Mouse (Mus musculus) lung, postnatal 0 days (tissue): Measurements from ENCODE around the gene Ddah1. TPM values are rescaled to one million over a fixed set of nuclear protein-coding genes. Genes with fewer than 3 reads are reported as not detected.
A peak's percentile ranks its signal among the peaks of the same experiment; 100 is the strongest.

ENCODE experiments used
- ATAC-seq: fragments of 200-750 bp; cut with Nextera tagmentation; 2 replicates; pipeline ENCODE4 v1.8.0; 2017; ENCODE audit warnings: moderate library complexity
- DNase-seq: peaks from one replicate; pipeline ENCODE4 v3.0.0-alpha.2; 2016; ENCODE audit warnings: low spot score
- H3K27ac ChIP-seq: fragments of 300-500 bp; sonication (generic); 2 replicates; pipeline ENCODE4 v1.5.1; 2014; ENCODE audit warnings: antibody characterized with exemption, mild to moderate bottlenecking, low read length, mixed read lengths
- H3K27me3 ChIP-seq: fragments of 300-500 bp; sonication (generic); replicated peaks from 2 replicates; pipeline ENCODE4 v1.6.1; 2014; ENCODE audit warnings: low read length, mixed read lengths; ENCODE audit not compliant: insufficient read depth
- H3K36me3 ChIP-seq: fragments of 300-500 bp; sonication (generic); 2 replicates; pipeline ENCODE4 v1.6.1; 2014; ENCODE audit warnings: low read length, mixed read lengths; ENCODE audit not compliant: insufficient read depth
- H3K4me1 ChIP-seq: fragments of 300-500 bp; sonication (generic); 2 replicates; pipeline ENCODE4 v1.6.1; 2014; ENCODE audit warnings: antibody characterized with exemption, low read depth, low read length, mixed read lengths; ENCODE audit not compliant: insufficient read depth
- H3K4me2 ChIP-seq: fragments of 300-500 bp; sonication (generic); replicated peaks from 2 replicates; pipeline ENCODE4 v1.6.1; 2014; ENCODE audit warnings: low read depth, mild to moderate bottlenecking, low read length, moderate library complexity, mixed read lengths
- H3K4me3 ChIP-seq: fragments of 300-500 bp; sonication (generic); 2 replicates; pipeline ENCODE4 v1.5.1; 2014; ENCODE audit warnings: low read depth, low read length
- H3K9ac ChIP-seq: fragments of 300-500 bp; sonication (generic); replicated peaks from 2 replicates; pipeline ENCODE4 v1.6.1; 2014; ENCODE audit warnings: low read depth, mild to moderate bottlenecking
- H3K9me3 ChIP-seq: fragments of 300-500 bp; sonication (generic); 2 replicates; pipeline ENCODE4 v1.6.1; 2016; ENCODE audit warnings: low read length, mixed read lengths
- CTCF ChIP-seq: IDR thresholded peaks from 2 replicates; pipeline ENCODE4 v1.5.1; 2016; ENCODE audit warnings: antibody characterized with exemption, mild to moderate bottlenecking
- EP300 ChIP-seq: IDR thresholded peaks from 2 replicates; pipeline ENCODE4 v1.6.1; 2016; ENCODE audit warnings: antibody characterized with exemption, mild to moderate bottlenecking, control low read depth
- WGBS: fragments of 180-500 bp; shearing (Covaris S2); extraction: QIAGEN DNeasy Blood & Tissue Kit; methylation state at CpG from one replicate; pipeline ENCODE4 v1.1.7; 2014; 5-methylcytosine and 5-hydroxymethylcytosine counted together
- polyA plus RNA-seq: library from polyadenylated mRNA; unstranded; fragments of >200 nt; fragmentation: Nextera tagmentation; extraction: Ambion mirVana; gene quantifications from 2 replicates; pipeline ENCODE4 v1.2.1, GENCODE M21; 2015

Gene Ddah1
- polyA plus RNA-seq, 1 experiment from 2014 or later, result 20.2 TPM

GRCm38 (mm10) chr3:145882076-145882874, 123.8 kb downstream of the Ddah1 start:
- Histone ChIP-seq H3K9ac (no peak overlapping the region), H3K4me2 (no peak overlapping the region), H3K27me3 (no peaks in the 10 kb centered on the region), H3K4me1 (peaks cover 7% of the 10 kb centered on the region; the same call in 1 of the 2 replicates), H3K27ac (no peak overlapping the region), H3K4me3 (no peak overlapping the region), H3K9me3 (no peaks in the 10 kb centered on the region), H3K36me3 (no peaks in the 10 kb centered on the region)
- ATAC-seq (no peak), DNase-seq (no peak)
- TF ChIP-seq CTCF, result no peak
- no peak for TF ChIP-seq EP300
- 82% methylated on average over 15 of the region's 15 CpGs for WGBS

- peaks cover 7% of the 10 kb centered on the region; the same call in 1 of the 2 replicates for H3K4me1 ChIP-seq
- no peaks in the 10 kb centered on the region for H3K9me3 ChIP-seq
- TF ChIP-seq EP300 (no peak), CTCF (no peak)
- H3K9ac ChIP-seq, result no peak overlapping the region
- DNase-seq (no peak), ATAC-seq (no peak)
- H3K4me2 ChIP-seq, result no peak overlapping the region
- 65% methylated on average over 2 of the region's 2 CpGs for WGBS
- H3K27me3 ChIP-seq, result no peaks in the 10 kb centered on the region
- H3K27ac ChIP-seq, result no peak overlapping the region
- no peaks in the 10 kb centered on the region for H3K36me3 ChIP-seq
- no peak overlapping the region for H3K4me3 ChIP-seq
Observed at GRCm38 (mm10) chr3:145883233-145883632, 124.8 kb downstream of the Ddah1 start.

GRCm38 (mm10) chr3:145885376-145885775, 126.9 kb downstream of the Ddah1 start:
- Histone ChIP-seq H3K36me3 (no peaks in the 10 kb centered on the region), H3K9me3 (no peaks in the 10 kb centered on the region), H3K9ac (no peak overlapping the region), H3K27me3 (no peaks in the 10 kb centered on the region), H3K4me1 (peaks cover 7% of the 10 kb centered on the region; the same call in 1 of the 2 replicates), H3K27ac (peak overlapping the region; percentile 43), H3K4me2 (no peak overlapping the region), H3K4me3 (no peak overlapping the region)
- TF ChIP-seq CTCF (no peak), EP300 (no peak)
- DNase-seq (peak; percentile 59), ATAC-seq (peak; percentile 43)
- WGBS, result 64% methylated on average over 4 of the region's 4 CpGs

GRCm38 (mm10) chr3:145885851-145886464, 127.5 kb downstream of the Ddah1 start:
- Histone ChIP-seq H3K4me2 (no peak overlapping the region), H3K4me3 (no peak overlapping the region), H3K27me3 (no peaks in the 10 kb centered on the region), H3K4me1 (peaks cover 7% of the 10 kb centered on the region; the same call in 1 of the 2 replicates), H3K9ac (no peak overlapping the region), H3K9me3 (no peaks in the 10 kb centered on the region), H3K27ac (peak overlapping the region; percentile 43), H3K36me3 (no peaks in the 10 kb centered on the region)
- 18% methylated on average over 5 of the region's 5 CpGs for WGBS
- TF ChIP-seq EP300 (peak; percentile 80), CTCF (no peak)
- DNase-seq (peak; percentile 85), ATAC-seq (peak; percentile 66)

GRCm38 (mm10) chr3:145887430-145887971, 129.0 kb downstream of the Ddah1 start:
- Histone ChIP-seq H3K9ac (no peak overlapping the region), H3K36me3 (no peaks in the 10 kb centered on the region), H3K27ac (no peak overlapping the region), H3K9me3 (no peaks in the 10 kb centered on the region), H3K4me2 (no peak overlapping the region), H3K27me3 (no peaks in the 10 kb centered on the region), H3K4me3 (no peak overlapping the region), H3K4me1 (peaks cover 7% of the 10 kb centered on the region; the same call in 1 of the 2 replicates)
- DNase-seq, result peak; percentile 43
- TF ChIP-seq EP300, result peak; percentile 18; the same call in 1 of the 2 replicates
- TF ChIP-seq CTCF, result no peak
- WGBS, result 40% methylated on average over 6 of the region's 6 CpGs
- peak; percentile 32; the same call in 1 of the 2 replicates for ATAC-seq
